Mouse (Mus musculus) WW6 (cell line): ENCODE data around the gene Adap1.
A peak's percentile ranks its signal among the peaks of the same experiment; 100 is the strongest.

Experiments used
- DNase-seq: peaks from one replicate; pipeline ENCODE4 v3.0.0-alpha.2; 2013; ENCODE audit warnings: low read depth, low spot score

Adap1 gene

GRCm38 (mm10) chr5:139325395-139325966, at the start of gene Adap1:
Adap1 (minus strand) TSS chr5:139325622.
- peak; percentile 80 for DNase-seq

- DNase-seq: no peak
Measured at GRCm38 (mm10) chr5:139374841-139375240, 49.4 kb upstream of the Adap1 start.

- DNase-seq: no peak
Measured at GRCm38 (mm10) chr5:139373889-139374444, 48.5 kb upstream of the Adap1 start.

- no peak for DNase-seq
Measured at GRCm38 (mm10) chr5:139373126-139373525, 47.7 kb upstream of the Adap1 start.

GRCm38 (mm10) chr5:139371631-139372401, 46.4 kb upstream of the Adap1 start:
- peak; percentile 79 for DNase-seq

GRCm38 (mm10) chr5:139371118-139371517, 45.7 kb upstream of the Adap1 start:
- no peak for DNase-seq

GRCm38 (mm10) chr5:139370336-139370735, 44.9 kb upstream of the Adap1 start:
- DNase-seq: no peak

- DNase-seq: no peak
Measured at GRCm38 (mm10) chr5:139368638-139369320, 43.4 kb upstream of the Adap1 start.

- no peak for DNase-seq
Measured at GRCm38 (mm10) chr5:139367884-139368458, 42.5 kb upstream of the Adap1 start.

- no peak for DNase-seq
Measured at GRCm38 (mm10) chr5:139366484-139366883, 41.1 kb upstream of the Adap1 start.

GRCm38 (mm10) chr5:139365827-139366226, 40.4 kb upstream of the Adap1 start:
- DNase-seq: no peak

GRCm38 (mm10) chr5:139364911-139365571, 39.6 kb upstream of the Adap1 start:
- no peak for DNase-seq

GRCm38 (mm10) chr5:139364260-139364910, 39.0 kb upstream of the Adap1 start:
- DNase-seq: no peak

GRCm38 (mm10) chr5:139363858-139364257, 38.4 kb upstream of the Adap1 start:
- DNase-seq: no peak

- DNase-seq: no peak
Measured at GRCm38 (mm10) chr5:139359244-139359643, 33.8 kb upstream of the Adap1 start.

- no peak for DNase-seq
Measured at GRCm38 (mm10) chr5:139358653-139359052, 33.2 kb upstream of the Adap1 start.

GRCm38 (mm10) chr5:139355235-139355772, 29.9 kb upstream of the Adap1 start:
- no peak for DNase-seq

- DNase-seq: no peak
Measured at GRCm38 (mm10) chr5:139353946-139354345, 28.5 kb upstream of the Adap1 start.

- DNase-seq: no peak
Measured at GRCm38 (mm10) chr5:139353496-139353895, 28.1 kb upstream of the Adap1 start.

- DNase-seq: no peak
Measured at GRCm38 (mm10) chr5:139352317-139352716, 26.9 kb upstream of the Adap1 start, which contains the start of gene Cyp2w1. Cyp2w1 (plus strand) TSS chr5:139352617.

- DNase-seq: no peak
Measured at GRCm38 (mm10) chr5:139351628-139352027, 26.2 kb upstream of the Adap1 start.
